ENCODE assay signal across 8 mouse cellular contexts in genomic region chr10:75364214-75364690, GRCm38 (mm10). TPM values are rescaled to one million over a fixed set of nuclear protein-coding genes. Genes with fewer than 3 reads are reported as not detected.
DNase-seq lines count a peak whose midpoint lies in the region; ATAC-seq and TF ChIP-seq lines count a peak whose summit lies in the region.
"Not testable (repeated sequence)": the region's sequence is repeated elsewhere in the genome, so short reads cannot be mapped to it uniquely, and the experiment has no call there.

No protein-coding gene starts in this region.

- not testable (repeated sequence) for H3K79me2 ChIP-seq in heart, adult 2 months (replicated peaks; ENCODE audit: control insufficient read depth, insufficient read depth, low read length)

- H3K4me3 ChIP-seq in embryonic facial prominence, embryonic 12.5 days; heart, adult 2 months; hindbrain, postnatal 0 days (ENCODE audit: low read length): not testable (repeated sequence)

- 35% methylated on average over 1 of the region's 1 CpGs for WGBS in embryonic facial prominence, embryonic 12.5 days
- 0% methylated on average over 1 of the region's 1 CpGs for WGBS in heart, adult 2 months
- 12% methylated on average over 1 of the region's 1 CpGs for WGBS in hindbrain, postnatal 0 days

- not testable (repeated sequence) for H3K4me2 ChIP-seq in embryonic facial prominence, embryonic 12.5 days (replicated peaks); hindbrain, postnatal 0 days (ENCODE audit: low read depth, low read length)

- TF ChIP-seq CTCF in brain, embryonic 14.5 days (IDR thresholded peaks at IDR 0.05; ENCODE audit: borderline replicate concordance, extremely low read depth, insufficient read depth, insufficient read length); heart, adult 2 months (IDR thresholded peaks at IDR 0.05); hindbrain, postnatal 0 days (IDR thresholded peaks at IDR 0.05; ENCODE audit: low read depth): not testable (repeated sequence)

- H3K27ac ChIP-seq in embryonic facial prominence, embryonic 12.5 days: not testable (repeated sequence)
- peak overlapping the region; percentile 69 for H3K27ac ChIP-seq in heart, adult 2 months
- peak overlapping the region; percentile 51; the same call in 1 of the 2 replicates for H3K27ac ChIP-seq in hindbrain, postnatal 0 days

- TF ChIP-seq EP300 in heart, adult 2 months (IDR thresholded peaks at IDR 0.05; ENCODE audit: insufficient read depth, low read depth, low read length): 0 out of 2 replicates have a peak, but pooled peaks have one; percentile 7

- not testable (repeated sequence) for H3K9me3 ChIP-seq in embryonic facial prominence, embryonic 12.5 days; hindbrain, postnatal 0 days (ENCODE audit: low read length)

- not testable (repeated sequence) for H3K9ac ChIP-seq in embryonic facial prominence, embryonic 12.5 days; heart, adult 2 months (ENCODE audit: low read depth, low read length); hindbrain, postnatal 0 days (replicated peaks; ENCODE audit: low read length)

- peak; percentile 15 for DNase-seq in CD4-positive, CD25-positive, alpha-beta regulatory T cell, adult 2 months (ENCODE audit: low read depth, low spot score)
- peak; percentile 87 for DNase-seq in brain, embryonic 14.5 days (ENCODE audit: low read depth)
- peak; percentile 50 to 57 for DNase-seq in heart, adult 2 months
- DNase-seq in hindbrain, postnatal 0 days (ENCODE audit: low spot score): peak; percentile 75
- DNase-seq in left cerebral cortex, postnatal 10 days (ENCODE audit: extremely low spot score in 1 of 2, low spot score in 2 of 2): peak; percentile 9 to 85
- peak; percentile 33 for DNase-seq in lung, postnatal 14 days
- DNase-seq in right cerebral cortex, adult 18-20 months: peak; percentile 8

- H3K27me3 ChIP-seq in embryonic facial prominence, embryonic 12.5 days; heart, adult 2 months (ENCODE audit: control insufficient read depth, insufficient read depth, low read length); hindbrain, postnatal 0 days (ENCODE audit: insufficient read depth, low read length): not testable (repeated sequence)

- ATAC-seq in embryonic facial prominence, embryonic 12.5 days (ENCODE audit: insufficient number of reproducible peaks, insufficient read depth, low FRiP score, low TSS enrichment): peak; percentile 41
- ATAC-seq in hindbrain, postnatal 0 days: peak; percentile 93

- intact Hi-C loops in heart, adult 2 months (cut with DNase I); left cerebral cortex, postnatal 10 days (cut with DNase I): not testable (repeated sequence)

- not testable (repeated sequence) for TF ChIP-seq POLR2A in brain, embryonic 14.5 days (IDR thresholded peaks at IDR 0.05; ENCODE audit: borderline replicate concordance, extremely low read depth, insufficient read depth, insufficient read length, poor library complexity, severe bottlenecking); heart, adult 2 months (IDR thresholded peaks at IDR 0.05; ENCODE audit: insufficient read depth, low read depth, low read length)

- not testable (repeated sequence) for H3K36me3 ChIP-seq in embryonic facial prominence, embryonic 12.5 days; heart, adult 2 months (ENCODE audit: control insufficient read depth, insufficient read depth, low read length); hindbrain, postnatal 0 days (ENCODE audit: insufficient read depth, low read length)

- H3K4me1 ChIP-seq in embryonic facial prominence, embryonic 12.5 days; heart, adult 2 months (ENCODE audit: control insufficient read depth, insufficient read depth, low read length); hindbrain, postnatal 0 days (ENCODE audit: insufficient read depth, low read length): not testable (repeated sequence)

RNA-seq across cellular contexts. Expression of gene Upb1, which starts 36.7 kb away (rescaled TPM):
- polyA plus RNA-seq in brain, embryonic 14.5 days (2012; rRNA removed): 0.04 TPM in 1 of 2 replicates, not detected in the other
- polyA plus RNA-seq in embryonic facial prominence, embryonic 12.5 days (2016; fragmentation: Nextera tagmentation; extraction: Ambion mirVana): 0.18 and 0.49 TPM in 2 replicates
- total RNA-seq in heart, adult 2 months (2021): under 1 TPM; 0.70 to 0.89 TPM
- polyA plus RNA-seq in heart, adult 2 months (2012; rRNA removed): 0.35 and 0.70 TPM in 2 replicates
- total RNA-seq in hindbrain, postnatal 0 days (2014; rRNA removed): 0.26 and 0.50 TPM in 2 replicates
- polyA plus RNA-seq in hindbrain, postnatal 0 days (2015; fragmentation: Nextera tagmentation; extraction: Ambion mirVana): 0.71 and 1.4 TPM in 2 replicates
- under 1 TPM; 0.32 to 0.51 TPM for total RNA-seq in left cerebral cortex, postnatal 10 days (2021)

RNA-seq across cellular contexts. Expression of gene Adora2a, which starts 47.6 kb away (rescaled TPM):
- 8.9 and 9.3 TPM in 2 replicates for polyA plus RNA-seq in brain, embryonic 14.5 days (2012; rRNA removed)
- polyA plus RNA-seq in embryonic facial prominence, embryonic 12.5 days (2016; fragmentation: Nextera tagmentation; extraction: Ambion mirVana): 2.3 and 4.6 TPM in 2 replicates
- total RNA-seq in heart, adult 2 months (2021): 1 to 10 TPM; 7.1 to 7.2 TPM
- polyA plus RNA-seq in heart, adult 2 months (2012; rRNA removed): 14.3 and 18.1 TPM in 2 replicates
- 4.7 and 8.5 TPM in 2 replicates for total RNA-seq in hindbrain, postnatal 0 days (2014; rRNA removed)
- 1.7 TPM in 2 replicates for polyA plus RNA-seq in hindbrain, postnatal 0 days (2015; fragmentation: Nextera tagmentation; extraction: Ambion mirVana)
- total RNA-seq in left cerebral cortex, postnatal 10 days (2021): 10 to 100 TPM in 1 of 2 experiments, 1 to 10 TPM in 1; 7.9 to 22.1 TPM

Comparison
In these comparisons a context has a peak if more than half of its experiments do, and no peak if none do; other contexts are left out.
1. DNase-seq: peak in every context shown above with its lines; median percentile 87 in brain, embryonic 14.5 days; 75 in hindbrain, postnatal 0 days; 54 in heart, adult 2 months; 47 in left cerebral cortex, postnatal 10 days; 33 in lung, postnatal 14 days; 15 in CD4-positive, CD25-positive, alpha-beta regulatory T cell, adult 2 months; 8 in right cerebral cortex, adult 18-20 months.